Mouse (Mus musculus): ENCODE results near the gene Akr1a1. TPM values are rescaled to one million over a fixed set of nuclear protein-coding genes. Genes with fewer than 3 reads are reported as not detected.
A peak's percentile ranks its signal among the peaks of the same experiment; 100 is the strongest.

Gene Akr1a1
- polyA plus RNA-seq, 1 experiment from 2014 or later = 712 TPM

DNA sequence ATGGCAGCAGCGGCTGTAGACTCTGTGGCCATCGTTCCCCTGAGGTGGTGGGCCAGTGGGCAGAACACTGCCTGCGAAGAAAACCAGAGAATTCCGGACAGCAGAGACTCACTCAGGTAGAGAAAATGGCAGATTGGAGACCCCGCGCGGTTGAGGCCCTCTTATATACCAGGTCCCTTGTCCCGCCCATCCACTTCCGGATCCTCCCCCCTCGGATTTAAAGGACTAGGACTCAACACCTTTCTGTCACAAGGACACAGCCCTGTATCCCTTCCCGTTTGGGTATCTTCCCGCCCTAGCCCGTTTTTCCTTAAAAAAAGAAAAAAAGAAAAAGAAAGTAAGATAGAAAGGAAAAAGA is 24.1 kb downstream of the Akr1a1 start:
- H3K4me1 ChIP-seq (replicated peaks) = peaks cover 24% of the 10 kb centered on the region
- no peaks in the 10 kb centered on the region for H3K9me3 ChIP-seq
- WGBS = under 1% methylated on average over 13 of the region's 13 CpGs
- H3K4me3 ChIP-seq = peak overlapping the region; percentile 67
- H3K27ac ChIP-seq (replicated peaks) = peak overlapping the region; percentile 90
- peak overlapping the region; percentile 88 for H3K4me2 ChIP-seq
- ATAC-seq (ENCODE audit: low FRiP score, low read depth) = peak; percentile 91
- 0 out of 2 replicates have a peak, but pooled peaks cover 8% of the 10 kb centered on the region for H3K36me3 ChIP-seq
- no peaks in the 10 kb centered on the region for H3K27me3 ChIP-seq
- H3K9ac ChIP-seq = peak overlapping the region; percentile 68

DNA sequence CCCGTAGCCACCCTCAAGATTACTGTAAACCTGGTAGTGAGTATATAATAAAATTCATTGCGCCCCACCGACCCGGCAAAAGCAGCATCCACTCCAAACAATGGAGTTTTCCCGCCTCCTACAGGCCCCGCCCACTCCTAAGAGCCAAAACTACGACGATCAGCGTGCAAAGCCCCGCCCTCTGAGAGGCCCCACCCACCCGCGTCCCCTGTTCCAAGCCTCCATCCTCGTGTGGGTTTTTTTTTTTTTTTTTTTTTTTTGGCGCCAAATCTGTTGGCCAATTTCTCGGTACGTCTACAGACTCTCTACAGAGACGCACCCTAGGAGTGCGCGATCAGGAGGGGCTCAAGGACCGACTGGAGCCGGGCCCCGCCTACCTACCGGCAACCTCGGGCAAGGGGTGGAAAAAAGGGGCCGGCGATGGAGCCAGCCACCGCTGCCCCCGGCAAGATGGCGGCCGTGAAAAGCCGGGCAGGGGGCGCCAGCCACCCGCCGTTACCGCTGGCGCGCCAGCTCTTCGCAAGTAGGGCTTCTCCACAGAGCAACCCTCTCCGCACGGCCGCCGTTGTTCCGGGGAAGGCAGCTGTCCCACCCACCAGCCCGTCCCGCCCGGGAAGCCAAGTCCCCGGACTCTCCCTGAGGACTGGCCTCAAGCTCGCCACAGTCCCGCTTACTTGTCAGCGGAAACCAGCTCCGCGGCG is 24.7 kb downstream of the Akr1a1 start:
- Histone ChIP-seq H3K4me1 (replicated peaks) (peaks cover 24% of the 10 kb centered on the region), H3K27me3 (no peaks in the 10 kb centered on the region), H3K9me3 (no peaks in the 10 kb centered on the region), H3K4me3 (peak overlapping the region; percentile 67), H3K27ac (replicated peaks) (peak overlapping the region; percentile 90), H3K4me2 (peak overlapping the region; percentile 88), H3K9ac (peak overlapping the region; percentile 68), H3K36me3 (peaks cover 4% of the 10 kb centered on the region; the same call in 1 of the 2 replicates)
- peak; percentile 81 for ATAC-seq (ENCODE audit: low FRiP score, low read depth)
- under 1% methylated on average over 40 of the region's 53 CpGs for WGBS

DNA sequence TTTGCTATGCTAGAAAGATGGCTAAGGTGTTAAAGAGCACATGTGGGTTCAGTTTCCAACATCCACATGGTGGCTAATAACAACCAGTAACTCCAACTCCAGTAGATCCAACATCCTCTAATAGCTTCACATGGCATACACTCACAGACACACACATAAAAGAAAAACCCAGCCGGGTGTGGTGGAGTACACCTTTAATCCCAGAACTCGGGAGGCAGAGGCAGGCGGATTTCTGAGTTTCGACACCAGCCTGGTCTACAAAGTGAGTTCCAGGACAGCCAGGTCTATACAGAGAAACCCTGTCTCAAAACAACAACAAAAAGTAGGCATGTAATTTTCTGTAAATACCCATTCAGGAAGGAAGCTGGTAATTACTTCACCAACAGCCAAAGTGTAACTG is 26.6 kb downstream of the Akr1a1 start:
- no peak overlapping the region for H3K4me3 ChIP-seq
- H3K4me2 ChIP-seq = peak overlapping the region; percentile 88; the same call in 1 of the 2 replicates
- ATAC-seq (ENCODE audit: low FRiP score, low read depth) = no peak
- 92% methylated on average over 4 of the region's 4 CpGs for WGBS
- H3K27me3 ChIP-seq = no peaks in the 10 kb centered on the region
- peaks cover 24% of the 10 kb centered on the region for H3K4me1 ChIP-seq (replicated peaks)
- peaks cover 16% of the 10 kb centered on the region for H3K36me3 ChIP-seq
- no peak overlapping the region for H3K27ac ChIP-seq (replicated peaks)
- H3K9ac ChIP-seq = no peak overlapping the region
- no peaks in the 10 kb centered on the region for H3K9me3 ChIP-seq

DNA sequence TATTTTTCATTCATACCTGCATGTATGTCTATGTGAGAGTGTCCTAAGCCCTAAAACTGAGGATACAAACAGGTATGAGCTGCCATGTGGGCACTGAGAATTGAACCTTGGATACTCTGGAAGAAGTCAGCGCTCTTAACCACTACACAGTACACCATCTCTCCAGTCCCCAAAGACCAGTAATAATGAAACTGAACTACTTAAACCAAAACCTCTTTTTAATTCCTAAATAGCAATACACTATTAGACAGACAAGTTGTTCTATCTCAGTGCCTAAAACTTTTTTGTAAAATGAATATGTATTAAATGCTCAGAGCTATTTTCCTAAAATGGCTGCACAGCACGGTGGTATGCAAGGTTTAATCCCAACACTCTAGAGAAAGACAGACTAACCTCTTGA is 36.2 kb downstream of the Akr1a1 start:
- Histone ChIP-seq H3K4me2 (no peak overlapping the region), H3K9me3 (no peaks in the 10 kb centered on the region), H3K4me1 (replicated peaks) (no peaks in the 10 kb centered on the region), H3K36me3 (peaks cover 62% of the 10 kb centered on the region), H3K27me3 (no peaks in the 10 kb centered on the region), H3K4me3 (no peak overlapping the region), H3K27ac (replicated peaks) (no peak overlapping the region), H3K9ac (no peak overlapping the region)
- ATAC-seq (ENCODE audit: low FRiP score, low read depth) = no peak
- WGBS = 99% methylated on average over 2 of the region's 2 CpGs

DNA sequence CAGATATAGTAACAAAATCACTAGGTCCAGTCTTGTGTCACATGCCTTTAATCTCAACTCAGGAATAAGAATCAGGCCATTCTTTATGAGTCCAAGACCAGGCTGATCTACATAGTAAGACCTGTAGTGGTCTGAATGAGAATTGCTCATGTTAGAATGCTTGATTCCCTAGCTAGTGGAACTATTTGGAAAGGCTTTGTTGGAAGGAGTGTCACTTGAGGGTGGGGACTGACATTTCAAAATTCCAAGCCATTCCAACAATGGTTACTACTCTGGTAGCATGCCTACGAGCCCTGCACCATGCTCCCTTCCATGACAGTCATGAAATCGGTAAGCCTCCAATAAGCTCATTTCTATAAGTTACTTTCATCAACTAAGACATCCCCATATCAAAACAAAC is 38.9 kb downstream of the Akr1a1 start:
- H3K9ac ChIP-seq = no peak overlapping the region
- WGBS = 96% methylated on average over 2 of the region's 2 CpGs
- H3K27ac ChIP-seq (replicated peaks) = no peak overlapping the region
- H3K9me3 ChIP-seq = no peaks in the 10 kb centered on the region
- no peak overlapping the region for H3K4me2 ChIP-seq
- H3K4me3 ChIP-seq = no peak overlapping the region
- no peaks in the 10 kb centered on the region for H3K4me1 ChIP-seq (replicated peaks)
- H3K27me3 ChIP-seq = no peaks in the 10 kb centered on the region
- no peak for ATAC-seq (ENCODE audit: low FRiP score, low read depth)
- peaks cover 60% of the 10 kb centered on the region for H3K36me3 ChIP-seq

DNA sequence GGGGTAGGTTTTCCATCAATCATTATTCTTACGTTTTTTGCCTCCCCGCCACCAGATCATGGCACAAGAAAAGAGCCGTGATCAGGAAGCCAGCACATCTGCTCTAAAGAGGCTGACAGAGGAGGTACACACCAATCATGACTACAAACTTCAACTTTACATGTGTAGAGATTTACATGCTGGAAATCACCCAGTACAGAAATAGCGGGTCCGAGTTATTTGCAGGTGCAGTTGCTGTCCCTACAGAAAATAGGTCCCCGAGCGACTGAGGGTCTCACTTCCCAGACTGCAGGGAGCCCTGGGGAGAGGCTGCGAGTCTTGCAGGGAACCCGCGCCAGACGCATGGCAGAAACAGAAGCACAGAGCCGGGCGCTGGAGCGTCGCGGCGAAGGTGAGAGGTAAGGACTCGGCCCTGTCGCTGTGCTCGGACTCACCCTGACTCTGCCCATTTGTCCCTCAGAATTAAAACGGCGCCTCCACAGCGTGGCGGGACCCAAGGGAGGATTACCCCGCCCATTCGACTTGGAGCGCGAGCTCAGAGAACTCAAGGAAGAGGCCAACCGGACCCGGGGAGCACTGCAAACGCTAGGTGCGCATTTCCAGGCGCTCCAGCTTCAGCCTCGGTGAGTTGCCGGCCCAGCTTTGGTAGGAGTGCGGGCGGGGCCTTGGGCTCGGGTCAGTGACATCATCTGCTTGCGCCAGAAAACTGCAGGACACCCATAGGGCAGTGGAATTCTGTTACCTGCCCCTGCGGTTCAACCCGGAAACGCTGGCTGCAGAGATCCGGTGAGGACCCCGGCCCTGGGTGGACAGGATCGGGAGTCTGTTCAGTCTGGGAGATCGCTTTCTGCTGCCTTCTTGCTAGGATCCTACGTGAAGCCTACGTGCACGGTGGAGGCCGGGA is 54.2 kb downstream of the Akr1a1 start:
- Histone ChIP-seq H3K9me3 (no peaks in the 10 kb centered on the region), H3K4me2 (peak overlapping the region; percentile 86), H3K27me3 (no peaks in the 10 kb centered on the region), H3K36me3 (peaks cover 32% of the 10 kb centered on the region), H3K9ac (peak overlapping the region; percentile 69), H3K27ac (replicated peaks) (peak overlapping the region; percentile 83), H3K4me3 (peak overlapping the region; percentile 61), H3K4me1 (replicated peaks) (peaks cover 19% of the 10 kb centered on the region)
- ATAC-seq (ENCODE audit: low FRiP score, low read depth) = peak; percentile 97
- under 1% methylated on average over 50 of the region's 50 CpGs for WGBS

DNA sequence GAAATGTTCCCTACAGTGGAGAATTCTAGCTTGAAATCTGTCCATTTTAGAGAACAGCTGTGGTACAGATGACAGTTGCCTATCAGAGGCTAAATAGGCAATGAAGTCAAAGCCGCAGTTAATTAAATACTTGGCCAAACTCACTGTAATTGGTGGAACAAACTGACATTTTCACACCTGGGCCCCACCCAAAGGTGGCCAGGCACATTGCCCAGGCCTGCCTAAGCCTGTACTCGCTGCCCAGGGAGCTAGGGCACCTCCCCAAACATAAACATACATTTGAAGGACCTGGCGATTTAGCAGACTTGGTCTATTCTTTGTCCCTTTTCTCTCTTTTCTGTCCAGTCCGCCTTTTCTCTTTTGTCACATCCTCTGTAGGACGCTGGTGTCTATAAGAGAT is 55.1 kb downstream of the Akr1a1 start, which contains the start of gene Ccdc17:
Gene Ccdc17, plus strand, starts transcription at position 276 of the 400 bp plus-strand sequence.
- peak within 1 kb of the TSS; percentile 61 for H3K4me3 ChIP-seq
- ATAC-seq (ENCODE audit: low FRiP score, low read depth) = no peak
- no peaks in the 10 kb centered on the region for H3K27me3 ChIP-seq
- peak within 1 kb of the TSS; percentile 69 for H3K9ac ChIP-seq
- H3K4me2 ChIP-seq = peak within 1 kb of the TSS; percentile 86
- H3K4me1 ChIP-seq (replicated peaks) = peaks cover 19% of the 10 kb centered on the region
- peaks cover 32% of the 10 kb centered on the region for H3K36me3 ChIP-seq
- H3K9me3 ChIP-seq = no peaks in the 10 kb centered on the region
- peak within 1 kb of the TSS; percentile 83 for H3K27ac ChIP-seq (replicated peaks)
- WGBS = 33% methylated on average over 5 of the region's 5 CpGs

DNA sequence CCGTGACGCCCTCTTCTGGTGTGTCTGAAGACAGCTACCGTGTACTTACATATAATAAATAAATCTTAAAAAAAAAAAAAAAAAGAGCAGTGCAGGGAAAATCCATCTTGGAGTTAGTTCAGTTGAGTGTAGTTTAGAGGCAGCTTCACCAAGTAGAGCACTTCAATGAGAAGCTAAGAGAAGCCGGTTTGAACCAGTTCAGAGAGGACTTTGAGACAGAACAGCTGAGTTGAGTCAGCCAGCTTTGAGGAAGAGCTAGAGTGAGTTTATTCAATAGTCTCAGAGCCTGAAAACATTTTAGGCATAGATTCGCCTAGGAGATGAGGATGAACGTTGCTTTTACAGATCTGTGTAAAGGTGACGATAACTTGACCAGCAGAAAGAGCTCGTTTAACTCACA is 55.7 kb downstream of the Akr1a1 start:
- peaks cover 32% of the 10 kb centered on the region for H3K36me3 ChIP-seq
- peaks cover 19% of the 10 kb centered on the region for H3K4me1 ChIP-seq (replicated peaks)
- no peak overlapping the region for H3K27ac ChIP-seq (replicated peaks)
- no peak overlapping the region for H3K9ac ChIP-seq
- no peak for ATAC-seq (ENCODE audit: low FRiP score, low read depth)
- H3K4me2 ChIP-seq = peak overlapping the region; percentile 86; the same call in 1 of the 2 replicates
- H3K27me3 ChIP-seq = no peaks in the 10 kb centered on the region
- 82% methylated on average over 8 of the region's 8 CpGs for WGBS
- H3K9me3 ChIP-seq = no peaks in the 10 kb centered on the region
- no peak overlapping the region for H3K4me3 ChIP-seq

Other genes with a start within 250 kb of the Akr1a1 start
- gene Mast2, start 187.5 kb downstream of the Akr1a1 start, polyA plus RNA-seq (2015; fragmentation: Nextera tagmentation; extraction: Ambion mirVana) = 43.9 and 48.9 TPM in 2 replicates
- 12.0 and 14.5 TPM in 2 replicates for gene Ipp, start 144.1 kb downstream of the Akr1a1 start, polyA plus RNA-seq (2015; fragmentation: Nextera tagmentation; extraction: Ambion mirVana)
- 21.4 and 21.5 TPM in 2 replicates for gene Tmem69, start 95.7 kb downstream of the Akr1a1 start, polyA plus RNA-seq (2015; fragmentation: Nextera tagmentation; extraction: Ambion mirVana)
- 14.4 and 15.4 TPM in 2 replicates for gene Gpbp1l1, start 94.0 kb downstream of the Akr1a1 start, polyA plus RNA-seq (2015; fragmentation: Nextera tagmentation; extraction: Ambion mirVana)
- 4.4 and 4.8 TPM in 2 replicates for gene Ccdc17, start 55.0 kb downstream of the Akr1a1 start, polyA plus RNA-seq (2015; fragmentation: Nextera tagmentation; extraction: Ambion mirVana)
- gene Nasp, start 23.7 kb downstream of the Akr1a1 start, polyA plus RNA-seq (2015; fragmentation: Nextera tagmentation; extraction: Ambion mirVana) = 92.9 and 98.3 TPM in 2 replicates
- 446 and 514 TPM in 2 replicates for gene Prdx1, start 33.9 kb upstream of the Akr1a1 start, polyA plus RNA-seq (2015; fragmentation: Nextera tagmentation; extraction: Ambion mirVana)
- 23.0 and 23.2 TPM in 2 replicates for gene Mmachc, start 56.7 kb upstream of the Akr1a1 start, polyA plus RNA-seq (2015; fragmentation: Nextera tagmentation; extraction: Ambion mirVana)
- 12.6 and 13.6 TPM in 2 replicates for gene Ccdc163, start 56.8 kb upstream of the Akr1a1 start, polyA plus RNA-seq (2015; fragmentation: Nextera tagmentation; extraction: Ambion mirVana)
- gene Tesk2, start 69.3 kb upstream of the Akr1a1 start, polyA plus RNA-seq (2015; fragmentation: Nextera tagmentation; extraction: Ambion mirVana) = 2.6 and 3.3 TPM in 2 replicates
- 27.4 and 32.8 TPM in 2 replicates for gene Toe1, start 156.0 kb upstream of the Akr1a1 start, polyA plus RNA-seq (2015; fragmentation: Nextera tagmentation; extraction: Ambion mirVana)
- 7.4 and 8.4 TPM in 2 replicates for gene Mutyh, start 156.0 kb upstream of the Akr1a1 start, polyA plus RNA-seq (2015; fragmentation: Nextera tagmentation; extraction: Ambion mirVana)
- gene Hpdl, start 170.0 kb upstream of the Akr1a1 start, polyA plus RNA-seq (2015; fragmentation: Nextera tagmentation; extraction: Ambion mirVana) = 1.9 and 2.0 TPM in 2 replicates
- gene Zswim5, start 225.7 kb upstream of the Akr1a1 start, polyA plus RNA-seq (2015; fragmentation: Nextera tagmentation; extraction: Ambion mirVana) = 5.2 and 5.4 TPM in 2 replicates